Mouse (Mus musculus): ENCODE data around the gene Tmbim1.

Tmbim1 gene

GRCm38 (mm10) chr1:74277883-74278537 lies 27.4 kb downstream of the Tmbim1 start:
- DNase-seq (ENCODE audit: low read depth): no peak

GRCm38 (mm10) chr1:74277041-74277440 lies 28.4 kb downstream of the Tmbim1 start:
- DNase-seq (ENCODE audit: low read depth): no peak

GRCm38 (mm10) chr1:74275015-74275414 lies 30.4 kb downstream of the Tmbim1 start:
- DNase-seq (ENCODE audit: low read depth): no peak

GRCm38 (mm10) chr1:74271659-74272058 lies 33.8 kb downstream of the Tmbim1 start:
- no peak for DNase-seq (ENCODE audit: low read depth)

- DNase-seq (ENCODE audit: low read depth): no peak
Measured at GRCm38 (mm10) chr1:74268750-74269149, 36.7 kb downstream of the Tmbim1 start.

- no peak for DNase-seq (ENCODE audit: low read depth)
Measured at GRCm38 (mm10) chr1:74262510-74262909, 42.9 kb downstream of the Tmbim1 start.

GRCm38 (mm10) chr1:74256782-74257181 lies 48.6 kb downstream of the Tmbim1 start:
- DNase-seq (ENCODE audit: low read depth): no peak

- DNase-seq (ENCODE audit: low read depth): no peak
Measured at GRCm38 (mm10) chr1:74255704-74256345, 49.6 kb downstream of the Tmbim1 start.

GRCm38 (mm10) chr1:74250096-74250495 lies 55.3 kb downstream of the Tmbim1 start:
- DNase-seq (ENCODE audit: low read depth): no peak

- peak; percentile 49 for DNase-seq (ENCODE audit: low read depth)
Measured at GRCm38 (mm10) chr1:74249331-74249980, 56.0 kb downstream of the Tmbim1 start.

GRCm38 (mm10) chr1:74248799-74249198 lies 56.6 kb downstream of the Tmbim1 start:
- DNase-seq (ENCODE audit: low read depth): peak; percentile 53

GRCm38 (mm10) chr1:74245525-74245924 lies 59.9 kb downstream of the Tmbim1 start:
- DNase-seq (ENCODE audit: low read depth): no peak

GRCm38 (mm10) chr1:74240832-74241231 lies 64.6 kb downstream of the Tmbim1 start:
- DNase-seq (ENCODE audit: low read depth): no peak

GRCm38 (mm10) chr1:74240311-74240710 lies 65.1 kb downstream of the Tmbim1 start:
- no peak for DNase-seq (ENCODE audit: low read depth)

GRCm38 (mm10) chr1:74239618-74240017 lies 65.8 kb downstream of the Tmbim1 start:
- no peak for DNase-seq (ENCODE audit: low read depth)

GRCm38 (mm10) chr1:74239162-74239561 lies 66.3 kb downstream of the Tmbim1 start:
- DNase-seq (ENCODE audit: low read depth): no peak

Data from fibroblast of lung, adult 2 months (primary cell).